Comparison of ENCODE assay signal across 8 mouse cellular contexts in the genomic region with DNA sequence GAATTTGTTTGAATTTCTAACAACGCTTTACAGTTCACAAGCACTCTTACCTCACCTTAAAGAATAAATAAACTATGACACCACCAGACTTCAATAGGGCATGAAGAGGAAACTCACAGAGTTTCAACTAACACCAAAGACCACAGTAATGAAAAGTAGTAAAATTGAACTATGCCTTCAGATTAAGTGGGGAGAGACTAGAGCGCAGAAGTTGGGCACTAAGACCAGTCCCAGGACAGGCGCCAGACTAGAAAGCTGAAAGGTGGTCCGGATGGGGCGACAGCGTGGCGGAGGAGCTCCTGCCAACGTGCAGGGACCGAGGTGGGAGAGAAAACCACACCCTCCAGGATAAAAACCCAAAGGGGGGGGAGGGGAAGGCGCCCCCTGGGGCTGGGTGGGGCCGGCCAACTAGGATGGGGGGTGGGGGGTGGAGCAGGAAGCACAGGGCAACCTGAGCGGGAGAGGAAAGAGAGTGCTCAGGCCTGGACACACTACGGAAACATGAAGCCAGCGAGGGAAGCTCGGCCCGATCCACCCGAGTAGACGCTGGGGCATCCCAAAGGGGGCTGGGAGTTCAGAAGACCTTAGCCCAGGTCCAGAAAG. TPM values are rescaled to one million over a fixed set of nuclear protein-coding genes. Genes with fewer than 3 reads are reported as not detected.
DNase-seq lines count a peak whose midpoint lies in the region; ATAC-seq and TF ChIP-seq lines count a peak whose summit lies in the region.

No protein-coding gene starts in this region.

- no peak for TF ChIP-seq POLR2A in bone marrow, adult 2 months (IDR thresholded peaks at IDR 0.05; ENCODE audit: borderline replicate concordance, control insufficient read depth, low read depth, low read length)

- TF ChIP-seq CTCF in bone marrow, adult 2 months (IDR thresholded peaks at IDR 0.05; ENCODE audit: control insufficient read depth, insufficient read depth, low read length) = no peak
- TF ChIP-seq CTCF in stomach, postnatal 0 days (IDR thresholded peaks at IDR 0.05; ENCODE audit: low read depth) = no peak

- 1% methylated on average over 16 of the region's 18 CpGs for WGBS in lung, embryonic 16.5 days
- WGBS in bone marrow, adult 2 months = 1% methylated on average over 18 of the region's 18 CpGs
- under 1% methylated on average over 18 of the region's 18 CpGs for WGBS in heart, embryonic 13.5 days
- under 1% methylated on average over 17 of the region's 18 CpGs for WGBS in liver, embryonic 12.5 days (ENCODE audit: insufficient replicate concordance)
- WGBS in stomach, postnatal 0 days = under 1% methylated on average over 17 of the region's 18 CpGs

- H3K4me1 ChIP-seq in lung, embryonic 16.5 days (replicated peaks; ENCODE audit: control insufficient read depth, insufficient read depth, low read length) = peaks cover 19% of the 10 kb centered on the region
- peaks cover 4% of the 10 kb centered on the region for H3K4me1 ChIP-seq in bone marrow, adult 2 months (ENCODE audit: control insufficient read depth, insufficient read depth, low read length)
- peaks cover 34% of the 10 kb centered on the region for H3K4me1 ChIP-seq in heart, embryonic 13.5 days
- peaks cover 49% of the 10 kb centered on the region for H3K4me1 ChIP-seq in liver, embryonic 12.5 days
- H3K4me1 ChIP-seq in stomach, postnatal 0 days (replicated peaks; ENCODE audit: control insufficient read depth, insufficient read depth) = peaks cover 2% of the 10 kb centered on the region

- no peaks in the 10 kb centered on the region for H3K27me3 ChIP-seq in lung, embryonic 16.5 days (ENCODE audit: control insufficient read depth, insufficient read depth, low read depth, low read length)
- no peaks in the 10 kb centered on the region for H3K27me3 ChIP-seq in heart, embryonic 13.5 days (replicated peaks)
- H3K27me3 ChIP-seq in liver, embryonic 12.5 days (replicated peaks) = no peaks in the 10 kb centered on the region
- no peaks in the 10 kb centered on the region for H3K27me3 ChIP-seq in stomach, postnatal 0 days (ENCODE audit: control insufficient read depth, insufficient read depth, low read length)

- no peak for DNase-seq in lung, postnatal 4 days
- DNase-seq in stomach, postnatal 0 days (ENCODE audit: low spot score) = no peak
- DNase-seq in ovary, adult 18-20 months (ENCODE audit: low spot score) = no peak
- DNase-seq in layer of hippocampus, adult 9-10 months (ENCODE audit: low spot score) = no peak

- H3K27ac ChIP-seq in lung, embryonic 16.5 days (ENCODE audit: low read length) = peak overlapping the region; percentile 95
- peak overlapping the region; percentile 82 for H3K27ac ChIP-seq in bone marrow, adult 2 months (ENCODE audit: control insufficient read depth, insufficient read depth, low read depth, low read length, poor library complexity)
- peak overlapping the region; percentile 96 for H3K27ac ChIP-seq in heart, embryonic 13.5 days (replicated peaks)
- H3K27ac ChIP-seq in liver, embryonic 12.5 days = peak overlapping the region; percentile 93
- H3K27ac ChIP-seq in stomach, postnatal 0 days (replicated peaks) = peak overlapping the region; percentile 97

- peak overlapping the region; percentile 75 for H3K4me3 ChIP-seq in lung, embryonic 16.5 days (ENCODE audit: low read length)
- peak overlapping the region; percentile 94 for H3K4me3 ChIP-seq in bone marrow, adult 2 months (replicated peaks; ENCODE audit: control insufficient read depth, low read depth, low read length)
- peak overlapping the region; percentile 92 for H3K4me3 ChIP-seq in heart, embryonic 13.5 days
- H3K4me3 ChIP-seq in liver, embryonic 12.5 days = peak overlapping the region; percentile 92
- H3K4me3 ChIP-seq in stomach, postnatal 0 days (ENCODE audit: low read depth, low read length) = peak overlapping the region; percentile 82

- peak overlapping the region; percentile 92 for H3K9ac ChIP-seq in lung, embryonic 16.5 days (ENCODE audit: low read length)
- peak overlapping the region; percentile 97 for H3K9ac ChIP-seq in heart, embryonic 13.5 days
- peak overlapping the region; percentile 92 for H3K9ac ChIP-seq in liver, embryonic 12.5 days
- peak overlapping the region; percentile 92 for H3K9ac ChIP-seq in stomach, postnatal 0 days (ENCODE audit: low read length)

- H3K9me3 ChIP-seq in lung, embryonic 16.5 days (ENCODE audit: control insufficient read depth, low read length) = no peaks in the 10 kb centered on the region
- no peaks in the 10 kb centered on the region for H3K9me3 ChIP-seq in heart, embryonic 13.5 days
- no peaks in the 10 kb centered on the region for H3K9me3 ChIP-seq in liver, embryonic 12.5 days (replicated peaks)
- H3K9me3 ChIP-seq in stomach, postnatal 0 days (ENCODE audit: control insufficient read depth, low read length) = no peaks in the 10 kb centered on the region

- peak; percentile 66 for ATAC-seq in lung, embryonic 16.5 days (ENCODE audit: low read depth)
- ATAC-seq in heart, embryonic 13.5 days (ENCODE audit: extremely low read depth, insufficient number of reproducible peaks, low FRiP score, low TSS enrichment) = peak; percentile 59
- peak; percentile 65 for ATAC-seq in liver, embryonic 12.5 days
- ATAC-seq in stomach, postnatal 0 days (ENCODE audit: low FRiP score, low TSS enrichment) = peak; percentile 65

- TF ChIP-seq EP300 in stomach, postnatal 0 days (optimal IDR thresholded peaks at IDR 0.05) = no peak

- peak overlapping the region; percentile 89 for H3K4me2 ChIP-seq in lung, embryonic 16.5 days (ENCODE audit: low read depth, low read length)
- H3K4me2 ChIP-seq in heart, embryonic 13.5 days = peak overlapping the region; percentile 86
- H3K4me2 ChIP-seq in liver, embryonic 12.5 days = peak overlapping the region; percentile 88
- H3K4me2 ChIP-seq in stomach, postnatal 0 days (replicated peaks; ENCODE audit: low read depth) = peak overlapping the region; percentile 86

- peaks cover 3% of the 10 kb centered on the region for H3K36me3 ChIP-seq in lung, embryonic 16.5 days (ENCODE audit: control insufficient read depth, insufficient read depth, low read length)
- H3K36me3 ChIP-seq in heart, embryonic 13.5 days = peaks cover 19% of the 10 kb centered on the region
- H3K36me3 ChIP-seq in liver, embryonic 12.5 days = peaks cover 25% of the 10 kb centered on the region
- no peaks in the 10 kb centered on the region for H3K36me3 ChIP-seq in stomach, postnatal 0 days (ENCODE audit: control insufficient read depth, insufficient read depth, low read length)

RNA-seq across cellular contexts. Expression of gene Ubap2, which starts 0.5 kb away (rescaled TPM):
- 50.1 and 57.0 TPM in 2 replicates for polyA plus RNA-seq in lung, embryonic 16.5 days (2015; fragmentation: Nextera tagmentation; extraction: Ambion mirVana)
- 30.9 and 64.5 TPM in 2 replicates for polyA plus RNA-seq in bone marrow, adult 2 months (2011; ENCODE audit: insufficient read depth, insufficient read length, low replicate concordance, missing spikeins)
- 51.5 and 53.2 TPM in 2 replicates for polyA plus RNA-seq in heart, embryonic 13.5 days (2015; fragmentation: Nextera tagmentation; extraction: Ambion mirVana)
- 48.7 and 50.2 TPM in 2 replicates for polyA plus RNA-seq in liver, embryonic 12.5 days (2016; fragmentation: Nextera tagmentation; extraction: Ambion mirVana)
- polyA plus RNA-seq in stomach, postnatal 0 days (2015; fragmentation: Nextera tagmentation; extraction: Ambion mirVana) = 17.9 and 19.5 TPM in 2 replicates

RNA-seq across cellular contexts. Expression of gene Dcaf12, which starts 40.2 kb away (rescaled TPM):
- 68.1 and 70.1 TPM in 2 replicates for polyA plus RNA-seq in lung, embryonic 16.5 days (2015; fragmentation: Nextera tagmentation; extraction: Ambion mirVana)
- polyA plus RNA-seq in bone marrow, adult 2 months (2011; ENCODE audit: insufficient read depth, insufficient read length, low replicate concordance, missing spikeins) = 76.7 and 82.1 TPM in 2 replicates
- 41.9 TPM in 2 replicates for polyA plus RNA-seq in heart, embryonic 13.5 days (2015; fragmentation: Nextera tagmentation; extraction: Ambion mirVana)
- polyA plus RNA-seq in liver, embryonic 12.5 days (2016; fragmentation: Nextera tagmentation; extraction: Ambion mirVana) = 61.4 and 64.5 TPM in 2 replicates
- 32.3 and 32.4 TPM in 2 replicates for polyA plus RNA-seq in stomach, postnatal 0 days (2015; fragmentation: Nextera tagmentation; extraction: Ambion mirVana)
